19 mouse cellular contexts compared by ENCODE assay signal in the genomic region with DNA sequence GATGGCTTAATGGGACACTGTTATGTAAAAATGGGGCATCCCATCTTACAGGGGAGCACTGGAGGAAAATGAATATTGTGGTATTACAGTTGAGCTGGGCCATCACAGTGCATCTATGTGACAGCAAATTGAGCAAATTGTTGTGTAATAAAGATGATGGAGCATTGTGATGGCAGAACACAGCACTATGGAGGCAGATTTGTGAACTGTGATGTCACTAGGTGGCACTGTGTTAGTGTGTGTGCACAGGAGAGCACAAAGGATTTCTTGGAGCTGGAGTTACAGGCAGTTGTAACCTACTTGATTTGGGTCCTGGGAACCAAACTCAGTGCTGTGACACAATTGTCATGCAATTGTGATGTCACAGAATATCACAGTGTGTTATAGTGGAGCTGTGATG. TPM values are rescaled to one million over a fixed set of nuclear protein-coding genes. Genes with fewer than 3 reads are reported as not detected.
DNase-seq lines count a peak whose midpoint lies in the region; ATAC-seq and TF ChIP-seq lines count a peak whose summit lies in the region.
"Had no signal": no experiment of that assay in that cellular context is flagged by ENCODE, and none has a peak within 500 bp of the region (broad histone marks: within the 10 kb centered on the region; RNA-seq: fewer than 3 reads in every experiment).

No protein-coding gene starts in this region.

- H3K4me3 ChIP-seq in hindbrain, embryonic 15.5 days = no peak overlapping the region
- no peak overlapping the region for H3K4me3 ChIP-seq in hindbrain, embryonic 10.5 days
- H3K4me3 ChIP-seq in liver, embryonic 11.5 days (ENCODE audit: low read depth, low read length) = no peak overlapping the region
- no peak overlapping the region for H3K4me3 ChIP-seq in liver, embryonic 12.5 days
- H3K4me3 ChIP-seq: neural tube, embryonic 12.5 days had no signal

- TF ChIP-seq POLR2A in brain, embryonic 14.5 days (IDR thresholded peaks at IDR 0.05; ENCODE audit: borderline replicate concordance, extremely low read depth, insufficient read depth, insufficient read length, poor library complexity, severe bottlenecking) = no peak

- TF ChIP-seq CTCF in brain, embryonic 14.5 days (IDR thresholded peaks at IDR 0.05; ENCODE audit: borderline replicate concordance, extremely low read depth, insufficient read depth, insufficient read length) = no peak

- no peak overlapping the region for H3K27ac ChIP-seq in hindbrain, embryonic 15.5 days (replicated peaks)
- no peak overlapping the region for H3K27ac ChIP-seq in hindbrain, embryonic 10.5 days
- no peak overlapping the region for H3K27ac ChIP-seq in liver, embryonic 11.5 days (ENCODE audit: low read depth, low read length)
- no peak overlapping the region for H3K27ac ChIP-seq in liver, embryonic 12.5 days
- H3K27ac ChIP-seq: neural tube, embryonic 12.5 days had no signal

- H3K9me3 ChIP-seq in hindbrain, embryonic 15.5 days = no peaks in the 10 kb centered on the region
- H3K9me3 ChIP-seq in hindbrain, embryonic 10.5 days = 0 out of 2 replicates have a peak, but pooled peaks cover 2% of the 10 kb centered on the region
- H3K9me3 ChIP-seq in liver, embryonic 11.5 days (ENCODE audit: control insufficient read depth, low read length) = no peaks in the 10 kb centered on the region
- no peaks in the 10 kb centered on the region; the same call in 1 of the 2 replicates for H3K9me3 ChIP-seq in liver, embryonic 12.5 days (replicated peaks)
- H3K9me3 ChIP-seq: neural tube, embryonic 12.5 days had no signal

- DNase-seq in hindbrain, embryonic 10.5 days (ENCODE audit: low spot score) = no peak
- DNase-seq in liver, embryonic 11.5 days (ENCODE audit: low spot score) = no peak
- peak; percentile 12 for DNase-seq in A20 (ENCODE audit: low read depth, low spot score)
- DNase-seq in brain, embryonic 14.5 days (ENCODE audit: low read depth) = peak; percentile 10
- DNase-seq in cerebellum, adult 9-10 months = no peak
- DNase-seq: adrenal gland, postnatal 36 days; cerebellum, postnatal 36 days; gastrocnemius, postnatal 14 days; kidney, postnatal 10 days; right cerebral cortex, postnatal 4 days; thymus, adult 18-20 months had no signal

- no peaks in the 10 kb centered on the region for H3K36me3 ChIP-seq in hindbrain, embryonic 15.5 days
- no peaks in the 10 kb centered on the region for H3K36me3 ChIP-seq in hindbrain, embryonic 10.5 days
- no peaks in the 10 kb centered on the region for H3K36me3 ChIP-seq in liver, embryonic 11.5 days (ENCODE audit: control insufficient read depth, insufficient read depth, low read length)
- no peaks in the 10 kb centered on the region for H3K36me3 ChIP-seq in liver, embryonic 12.5 days
- H3K36me3 ChIP-seq: neural tube, embryonic 12.5 days had no signal

- H3K9ac ChIP-seq in hindbrain, embryonic 15.5 days = no peak overlapping the region
- no peak overlapping the region for H3K9ac ChIP-seq in liver, embryonic 11.5 days (ENCODE audit: low read depth, low read length)
- H3K9ac ChIP-seq in liver, embryonic 12.5 days = no peak overlapping the region
- H3K9ac ChIP-seq: neural tube, embryonic 12.5 days had no signal

- H3K4me1 ChIP-seq in hindbrain, embryonic 15.5 days (replicated peaks) = no peaks in the 10 kb centered on the region
- H3K4me1 ChIP-seq in hindbrain, embryonic 10.5 days (replicated peaks) = no peaks in the 10 kb centered on the region
- no peaks in the 10 kb centered on the region for H3K4me1 ChIP-seq in liver, embryonic 11.5 days (replicated peaks; ENCODE audit: control insufficient read depth, insufficient read depth, low read length)
- H3K4me1 ChIP-seq in liver, embryonic 12.5 days = no peaks in the 10 kb centered on the region
- H3K4me1 ChIP-seq: neural tube, embryonic 12.5 days had no signal

- H3K27me3 ChIP-seq in hindbrain, embryonic 15.5 days = no peaks in the 10 kb centered on the region
- no peaks in the 10 kb centered on the region for H3K27me3 ChIP-seq in hindbrain, embryonic 10.5 days (ENCODE audit: insufficient read depth, poor library complexity, severe bottlenecking)
- H3K27me3 ChIP-seq in liver, embryonic 11.5 days (replicated peaks; ENCODE audit: control insufficient read depth, insufficient read depth, low read length) = no peaks in the 10 kb centered on the region
- H3K27me3 ChIP-seq in liver, embryonic 12.5 days (replicated peaks) = no peaks in the 10 kb centered on the region
- H3K27me3 ChIP-seq: neural tube, embryonic 12.5 days had no signal

- H3K4me2 ChIP-seq in hindbrain, embryonic 15.5 days = no peak overlapping the region
- H3K4me2 ChIP-seq in liver, embryonic 11.5 days = no peak overlapping the region
- H3K4me2 ChIP-seq in liver, embryonic 12.5 days = no peak overlapping the region
- H3K4me2 ChIP-seq: neural tube, embryonic 12.5 days had no signal

- peak; percentile 27; the same call in 1 of the 2 replicates for ATAC-seq in hindbrain, embryonic 15.5 days (ENCODE audit: low FRiP score, low read depth)
- peak; percentile 39; the same call in 1 of the 2 replicates for ATAC-seq in liver, embryonic 11.5 days (replicated peaks; ENCODE audit: low FRiP score)
- no peak for ATAC-seq in liver, embryonic 12.5 days
- ATAC-seq: CD4-positive, CD25-positive, alpha-beta regulatory T cell, adult 4 months had no signal

RNA-seq across cellular contexts. Expression of a gene that starts 12.7 kb away (rescaled TPM):
- polyA plus RNA-seq in hindbrain, embryonic 15.5 days (2015; fragmentation: Nextera tagmentation; extraction: Ambion mirVana) = not detected in 2 replicates
- not detected in 2 replicates for polyA plus RNA-seq in hindbrain, embryonic 10.5 days (2016; fragmentation: Nextera tagmentation; extraction: Ambion mirVana)
- not detected in 2 replicates for polyA plus RNA-seq in liver, embryonic 11.5 days (2014; fragmentation: Nextera tagmentation; extraction: Ambion mirVana)
- polyA plus RNA-seq in liver, embryonic 12.5 days (2016; fragmentation: Nextera tagmentation; extraction: Ambion mirVana) = not detected in 2 replicates
- not detected in 2 replicates for polyA plus RNA-seq in brain, embryonic 14.5 days (2012; rRNA removed)
- polyA plus RNA-seq: CD4-positive, CD25-positive, alpha-beta regulatory T cell, adult 4 months; embryonic facial prominence, embryonic 14.5 days; heart, postnatal 0 days; liver, embryonic 16.5 days; neural tube, embryonic 12.5 days; urinary bladder, adult 2 months had no signal

RNA-seq across cellular contexts. Expression of a gene that starts 16.4 kb away (rescaled TPM):
- not detected in 2 replicates for polyA plus RNA-seq in hindbrain, embryonic 15.5 days (2015; fragmentation: Nextera tagmentation; extraction: Ambion mirVana)
- polyA plus RNA-seq in hindbrain, embryonic 10.5 days (2016; fragmentation: Nextera tagmentation; extraction: Ambion mirVana) = not detected in 2 replicates
- polyA plus RNA-seq in liver, embryonic 11.5 days (2014; fragmentation: Nextera tagmentation; extraction: Ambion mirVana) = not detected in 2 replicates
- polyA plus RNA-seq in liver, embryonic 12.5 days (2016; fragmentation: Nextera tagmentation; extraction: Ambion mirVana) = not detected in 2 replicates
- polyA plus RNA-seq in brain, embryonic 14.5 days (2012; rRNA removed) = not detected in 2 replicates
- polyA plus RNA-seq: CD4-positive, CD25-positive, alpha-beta regulatory T cell, adult 4 months; embryonic facial prominence, embryonic 14.5 days; heart, postnatal 0 days; liver, embryonic 16.5 days; neural tube, embryonic 12.5 days; urinary bladder, adult 2 months had no signal

RNA-seq across cellular contexts. Expression of a gene that starts 26.5 kb away (rescaled TPM):
- not detected in 2 replicates for polyA plus RNA-seq in hindbrain, embryonic 15.5 days (2015; fragmentation: Nextera tagmentation; extraction: Ambion mirVana)
- polyA plus RNA-seq in hindbrain, embryonic 10.5 days (2016; fragmentation: Nextera tagmentation; extraction: Ambion mirVana) = not detected in 2 replicates
- not detected in 2 replicates for polyA plus RNA-seq in liver, embryonic 11.5 days (2014; fragmentation: Nextera tagmentation; extraction: Ambion mirVana)
- not detected in 2 replicates for polyA plus RNA-seq in liver, embryonic 12.5 days (2016; fragmentation: Nextera tagmentation; extraction: Ambion mirVana)
- not detected in 2 replicates for polyA plus RNA-seq in brain, embryonic 14.5 days (2012; rRNA removed)
- polyA plus RNA-seq: CD4-positive, CD25-positive, alpha-beta regulatory T cell, adult 4 months; embryonic facial prominence, embryonic 14.5 days; heart, postnatal 0 days; liver, embryonic 16.5 days; neural tube, embryonic 12.5 days; urinary bladder, adult 2 months had no signal

RNA-seq across cellular contexts. Expression of a gene that starts 34.1 kb away (rescaled TPM):
- not detected in 2 replicates for polyA plus RNA-seq in hindbrain, embryonic 15.5 days (2015; fragmentation: Nextera tagmentation; extraction: Ambion mirVana)
- 0.06 TPM in 1 of 2 replicates, not detected in the other for polyA plus RNA-seq in hindbrain, embryonic 10.5 days (2016; fragmentation: Nextera tagmentation; extraction: Ambion mirVana)
- not detected in 2 replicates for polyA plus RNA-seq in liver, embryonic 11.5 days (2014; fragmentation: Nextera tagmentation; extraction: Ambion mirVana)
- not detected in 2 replicates for polyA plus RNA-seq in liver, embryonic 12.5 days (2016; fragmentation: Nextera tagmentation; extraction: Ambion mirVana)
- not detected in 2 replicates for polyA plus RNA-seq in brain, embryonic 14.5 days (2012; rRNA removed)
- polyA plus RNA-seq: CD4-positive, CD25-positive, alpha-beta regulatory T cell, adult 4 months; embryonic facial prominence, embryonic 14.5 days; heart, postnatal 0 days; liver, embryonic 16.5 days; neural tube, embryonic 12.5 days; urinary bladder, adult 2 months had no signal

RNA-seq across cellular contexts. Expression of a gene that starts 45.5 kb away (rescaled TPM):
- not detected in 2 replicates for polyA plus RNA-seq in hindbrain, embryonic 15.5 days (2015; fragmentation: Nextera tagmentation; extraction: Ambion mirVana)
- polyA plus RNA-seq in hindbrain, embryonic 10.5 days (2016; fragmentation: Nextera tagmentation; extraction: Ambion mirVana) = not detected in 2 replicates
- polyA plus RNA-seq in liver, embryonic 11.5 days (2014; fragmentation: Nextera tagmentation; extraction: Ambion mirVana) = not detected in 2 replicates
- polyA plus RNA-seq in liver, embryonic 12.5 days (2016; fragmentation: Nextera tagmentation; extraction: Ambion mirVana) = not detected in 2 replicates
- polyA plus RNA-seq in brain, embryonic 14.5 days (2012; rRNA removed) = not detected in 2 replicates
- polyA plus RNA-seq: embryonic facial prominence, embryonic 14.5 days; heart, postnatal 0 days; liver, embryonic 16.5 days; neural tube, embryonic 12.5 days; urinary bladder, adult 2 months had no signal

Comparison
In these comparisons a context has a peak if more than half of its experiments do, and no peak if none do; other contexts are left out.
1. DNase-seq: peak in A20 (single experiment) and brain, embryonic 14.5 days (single experiment); none in hindbrain, embryonic 10.5 days (single experiment), liver, embryonic 11.5 days (single experiment) and cerebellum, adult 9-10 months (single experiment).